Mouse (Mus musculus): ENCODE results near the gene Dnajc27. TPM values are rescaled to one million over a fixed set of nuclear protein-coding genes. Genes with fewer than 3 reads are reported as not detected.
A peak's percentile ranks its signal among the peaks of the same experiment; 100 is the strongest.

Dnajc27 gene
- polyA plus RNA-seq, 1 experiment: 82.4 TPM

DNA sequence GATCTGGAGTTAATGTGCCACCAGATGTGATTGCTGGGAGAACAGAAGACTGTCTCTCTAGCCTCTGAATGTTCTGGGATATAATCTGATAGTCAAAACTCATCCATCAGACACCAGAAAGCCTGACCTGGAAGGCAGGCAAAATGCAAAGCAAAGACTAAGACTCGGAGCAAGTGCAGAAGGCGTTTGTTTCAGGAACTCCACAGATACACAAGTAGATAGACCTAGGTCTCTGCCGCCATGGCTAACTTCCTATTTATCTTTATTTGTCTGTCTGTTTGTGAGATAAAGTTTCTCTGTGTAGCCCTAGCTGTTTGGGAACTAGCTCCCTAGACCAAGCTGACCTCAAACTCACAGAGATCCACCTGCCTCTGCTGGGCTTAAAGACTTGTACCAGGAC is 28.7 kb upstream of the Dnajc27 start:
- H3K4me1 ChIP-seq (ENCODE audit: control insufficient read depth, insufficient read depth, low read length): no peaks in the 10 kb centered on the region
- TF ChIP-seq POLR2A (IDR thresholded peaks at IDR 0.05; ENCODE audit: extremely low read depth, insufficient read depth, low read length): no peak
- H3K27ac ChIP-seq (ENCODE audit: insufficient read depth, low read length): no peak overlapping the region
- no peak overlapping the region for H3K4me3 ChIP-seq (ENCODE audit: insufficient read depth, low read length)

- Histone ChIP-seq H3K4me1 (ENCODE audit: control insufficient read depth, insufficient read depth, low read length) (no peaks in the 10 kb centered on the region), H3K4me3 (ENCODE audit: insufficient read depth, low read length) (no peak overlapping the region), H3K27ac (ENCODE audit: insufficient read depth, low read length) (no peak overlapping the region)
- no peak for TF ChIP-seq POLR2A (IDR thresholded peaks at IDR 0.05; ENCODE audit: extremely low read depth, insufficient read depth, low read length)
- no peak for TF ChIP-seq CTCF (IDR thresholded peaks at IDR 0.05; ENCODE audit: extremely low read depth, insufficient read depth, low read length)
These were observed 27.5 kb upstream of the Dnajc27 start for GRCm38 (mm10) chr12:4054845-4055244.

GRCm38 (mm10) chr12:4058321-4058720 is 24.1 kb upstream of the Dnajc27 start:
- H3K4me3 ChIP-seq (ENCODE audit: insufficient read depth, low read length): no peak overlapping the region
- H3K4me1 ChIP-seq (ENCODE audit: control insufficient read depth, insufficient read depth, low read length): no peaks in the 10 kb centered on the region
- no peak overlapping the region for H3K27ac ChIP-seq (ENCODE audit: insufficient read depth, low read length)
- TF ChIP-seq POLR2A (IDR thresholded peaks at IDR 0.05; ENCODE audit: extremely low read depth, insufficient read depth, low read length): no peak
- no peak for TF ChIP-seq CTCF (IDR thresholded peaks at IDR 0.05; ENCODE audit: extremely low read depth, insufficient read depth, low read length)

DNA sequence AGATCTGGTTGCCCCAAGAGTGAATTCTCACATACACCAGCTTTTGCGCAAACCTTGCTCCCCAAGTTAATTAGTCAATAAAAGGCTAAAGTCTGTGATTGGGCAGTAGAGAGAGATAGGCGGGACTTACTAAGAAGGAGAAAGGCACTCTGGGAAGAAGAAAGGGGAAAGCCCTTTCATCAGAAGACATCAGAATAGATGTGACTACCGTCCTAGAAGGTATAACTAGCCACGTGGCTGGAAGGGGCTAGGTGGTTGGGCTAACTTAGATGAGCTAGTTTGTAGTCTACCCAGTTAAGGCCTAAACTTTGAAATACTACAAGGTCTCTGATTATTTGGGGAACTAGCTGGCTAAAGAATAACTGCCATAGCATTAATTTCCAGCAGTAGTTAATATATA is 22.7 kb upstream of the Dnajc27 start:
- Histone ChIP-seq H3K27ac (ENCODE audit: insufficient read depth, low read length) (no peak overlapping the region), H3K4me1 (ENCODE audit: control insufficient read depth, insufficient read depth, low read length) (no peaks in the 10 kb centered on the region), H3K4me3 (ENCODE audit: insufficient read depth, low read length) (no peak overlapping the region)
- TF ChIP-seq CTCF (IDR thresholded peaks at IDR 0.05; ENCODE audit: extremely low read depth, insufficient read depth, low read length) (no peak), POLR2A (IDR thresholded peaks at IDR 0.05; ENCODE audit: extremely low read depth, insufficient read depth, low read length) (no peak)

- H3K4me3 ChIP-seq (ENCODE audit: insufficient read depth, low read length): no peak overlapping the region
- no peak for TF ChIP-seq POLR2A (IDR thresholded peaks at IDR 0.05; ENCODE audit: extremely low read depth, insufficient read depth, low read length)
- no peak for TF ChIP-seq CTCF (IDR thresholded peaks at IDR 0.05; ENCODE audit: extremely low read depth, insufficient read depth, low read length)
- H3K4me1 ChIP-seq (ENCODE audit: control insufficient read depth, insufficient read depth, low read length): no peaks in the 10 kb centered on the region
- no peak overlapping the region for H3K27ac ChIP-seq (ENCODE audit: insufficient read depth, low read length)
These were observed 16.9 kb upstream of the Dnajc27 start for GRCm38 (mm10) chr12:4065498-4065897.

DNA sequence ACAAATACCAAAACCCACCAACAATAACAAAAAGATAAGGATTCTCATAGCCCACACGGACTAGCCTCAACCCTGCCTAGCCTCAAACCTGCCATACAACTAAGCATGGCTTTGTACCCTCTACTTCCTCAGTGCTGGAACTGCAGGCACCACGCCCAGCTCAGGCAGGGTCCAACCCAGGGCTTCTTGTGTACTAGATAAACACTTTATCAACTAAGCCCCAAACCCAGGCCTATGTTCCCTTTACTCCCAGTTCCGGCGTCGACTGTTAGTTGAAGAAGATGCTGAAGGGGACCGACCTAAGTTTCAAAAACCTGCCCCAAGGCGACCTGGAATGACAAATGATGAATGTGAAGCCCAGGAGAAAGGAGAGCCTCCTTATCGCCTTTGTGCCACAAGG is 16.4 kb upstream of the Dnajc27 start:
- Histone ChIP-seq H3K27ac (ENCODE audit: insufficient read depth, low read length) (no peak overlapping the region), H3K4me1 (ENCODE audit: control insufficient read depth, insufficient read depth, low read length) (no peaks in the 10 kb centered on the region)
- TF ChIP-seq CTCF (IDR thresholded peaks at IDR 0.05; ENCODE audit: extremely low read depth, insufficient read depth, low read length) (no peak), POLR2A (IDR thresholded peaks at IDR 0.05; ENCODE audit: extremely low read depth, insufficient read depth, low read length) (no peak)

DNA sequence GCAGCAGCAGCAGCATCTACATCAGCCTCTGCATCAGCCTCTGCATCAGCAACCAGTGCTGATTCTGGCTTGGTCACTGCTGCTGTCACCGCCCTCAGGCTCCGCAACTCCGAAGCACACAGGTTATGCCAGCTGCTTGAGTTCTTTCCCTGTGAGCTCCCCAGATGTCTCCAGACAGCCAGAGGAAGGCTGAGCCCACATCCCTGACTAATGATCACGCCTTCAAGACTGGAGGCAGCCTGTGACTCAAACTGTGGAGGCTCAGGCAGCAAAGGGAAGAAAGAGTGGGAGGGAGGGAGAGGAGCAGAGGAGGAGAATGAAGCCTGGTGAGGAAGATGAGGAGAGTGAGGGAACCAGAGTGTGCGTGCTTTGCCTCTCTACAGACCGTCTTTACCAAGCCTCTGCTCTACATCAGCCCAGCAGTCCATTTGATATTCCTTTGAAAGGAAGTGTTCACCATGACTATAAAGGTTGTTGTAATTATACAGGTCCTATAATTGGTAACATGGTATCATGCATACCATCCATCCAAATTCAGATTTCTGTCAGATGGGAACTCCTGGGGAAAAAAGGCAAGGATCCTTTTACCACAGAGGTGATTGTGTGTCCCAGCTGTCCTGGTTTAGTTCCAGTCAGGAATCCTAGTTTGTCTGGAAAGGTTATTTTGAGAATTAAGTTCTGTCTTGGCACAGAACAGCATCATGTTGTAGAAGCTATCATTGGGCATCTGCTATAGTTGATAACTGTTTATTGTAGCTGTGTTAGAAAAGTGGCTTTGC is 15.5 kb upstream of the Dnajc27 start:
- Histone ChIP-seq H3K27ac (ENCODE audit: insufficient read depth, low read length) (peak overlapping the region; percentile 49), H3K4me3 (ENCODE audit: insufficient read depth, low read length) (no peak overlapping the region), H3K4me1 (ENCODE audit: control insufficient read depth, insufficient read depth, low read length) (0 out of 2 replicates have a peak, but pooled peaks cover 1% of the 10 kb centered on the region)
- no peak for TF ChIP-seq POLR2A (IDR thresholded peaks at IDR 0.05; ENCODE audit: extremely low read depth, insufficient read depth, low read length)

More for the DNA sequence above, 16.4 kb upstream of the Dnajc27 start:
- no peak overlapping the region for H3K4me3 ChIP-seq (ENCODE audit: insufficient read depth, low read length)

DNA sequence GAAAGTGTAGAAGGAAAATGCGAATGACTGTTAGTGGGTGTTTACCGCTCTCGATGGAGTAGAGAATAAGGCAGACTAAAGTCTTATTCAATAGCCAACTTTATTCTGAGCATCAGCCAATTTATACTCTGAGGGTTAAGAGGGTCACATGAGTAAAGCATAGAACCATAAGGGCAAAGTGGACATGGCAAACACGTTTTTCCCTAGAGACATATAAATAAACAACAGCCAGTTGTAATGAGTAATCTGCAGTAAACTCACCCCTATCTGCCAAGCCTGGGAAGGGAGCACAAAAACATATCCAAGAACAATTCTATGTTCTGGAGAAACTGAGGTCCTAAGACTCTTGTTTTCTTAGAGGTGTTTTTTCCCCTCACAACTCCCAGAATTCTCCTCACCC is 13.8 kb upstream of the Dnajc27 start:
- Histone ChIP-seq H3K4me1 (ENCODE audit: control insufficient read depth, insufficient read depth, low read length) (0 out of 2 replicates have a peak, but pooled peaks cover 1% of the 10 kb centered on the region), H3K4me3 (ENCODE audit: insufficient read depth, low read length) (no peak overlapping the region), H3K27ac (ENCODE audit: insufficient read depth, low read length) (no peak overlapping the region)
- TF ChIP-seq CTCF (IDR thresholded peaks at IDR 0.05; ENCODE audit: extremely low read depth, insufficient read depth, low read length) (no peak), POLR2A (IDR thresholded peaks at IDR 0.05; ENCODE audit: extremely low read depth, insufficient read depth, low read length) (no peak)

DNA sequence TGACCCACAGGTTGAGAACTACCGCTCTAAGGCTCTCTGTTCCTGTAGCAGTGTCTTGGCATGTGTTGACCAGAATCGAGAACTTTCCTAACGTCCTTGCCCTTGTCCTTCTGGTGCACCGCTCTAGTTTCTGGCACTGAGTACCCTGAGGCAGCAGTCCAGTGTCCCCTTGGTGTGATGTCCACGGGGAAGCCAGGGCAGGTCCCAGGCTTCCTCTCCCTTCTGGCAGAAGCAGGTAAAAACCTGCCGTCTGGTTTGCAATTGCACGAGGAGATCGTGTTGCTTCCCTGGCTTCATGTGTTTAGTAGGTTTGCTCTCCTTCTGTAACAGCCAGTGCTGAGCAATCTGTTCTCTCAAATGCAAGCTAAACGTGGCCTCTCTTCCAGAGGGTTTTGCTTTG is 10.7 kb upstream of the Dnajc27 start:
- no peak overlapping the region for H3K4me3 ChIP-seq (ENCODE audit: insufficient read depth, low read length)
- H3K4me1 ChIP-seq (ENCODE audit: control insufficient read depth, insufficient read depth, low read length): peaks cover 4% of the 10 kb centered on the region; the same call in 1 of the 2 replicates
- TF ChIP-seq CTCF (IDR thresholded peaks at IDR 0.05; ENCODE audit: extremely low read depth, insufficient read depth, low read length) (no peak), POLR2A (IDR thresholded peaks at IDR 0.05; ENCODE audit: extremely low read depth, insufficient read depth, low read length) (no peak)
- H3K27ac ChIP-seq (ENCODE audit: insufficient read depth, low read length): no peak overlapping the region

GRCm38 (mm10) chr12:4075407-4075806 is 7.0 kb upstream of the Dnajc27 start:
- no peak overlapping the region for H3K27ac ChIP-seq (ENCODE audit: insufficient read depth, low read length)
- TF ChIP-seq CTCF (IDR thresholded peaks at IDR 0.05; ENCODE audit: extremely low read depth, insufficient read depth, low read length) (no peak), POLR2A (IDR thresholded peaks at IDR 0.05; ENCODE audit: extremely low read depth, insufficient read depth, low read length) (no peak)
- H3K4me3 ChIP-seq (ENCODE audit: insufficient read depth, low read length): no peak overlapping the region
- peaks cover 4% of the 10 kb centered on the region for H3K4me1 ChIP-seq (ENCODE audit: control insufficient read depth, insufficient read depth, low read length)
